Mouse (Mus musculus) hindbrain, embryonic 10.5 days (tissue): ENCODE measurements at regions not wholly inside any gene's neighbourhood (a gene's known extent, or its start where the extent isn't known, plus 50 kb on each side); places are given as distances from the start of the nearest gene placed in this dataset.

ENCODE experiments used
- DNase-seq: peaks from one replicate; pipeline ENCODE4 v3.0.0-alpha.2; 2017; ENCODE audit warnings: low spot score
- H3K27ac ChIP-seq: fragments of 300-500 bp; sonication (generic); 2 replicates; pipeline ENCODE4 v1.5.1; 2016; ENCODE audit warnings: mild to moderate bottlenecking, moderate library complexity
- H3K27me3 ChIP-seq: fragments of 300-500 bp; sonication (generic); 2 replicates; pipeline ENCODE4 v1.6.1; 2016; ENCODE audit warnings: mild to moderate bottlenecking; ENCODE audit not compliant: poor library complexity, insufficient read depth, severe bottlenecking
- H3K36me3 ChIP-seq: fragments of 300-500 bp; sonication (generic); 2 replicates; pipeline ENCODE4 v1.6.1; 2016; ENCODE audit warnings: mild to moderate bottlenecking, moderate library complexity
- H3K4me1 ChIP-seq: fragments of 300-500 bp; sonication (generic); replicated peaks from 2 replicates; pipeline ENCODE4 v1.6.1; 2016; ENCODE audit warnings: mild to moderate bottlenecking
- H3K4me3 ChIP-seq: fragments of 300-500 bp; sonication (generic); 2 replicates; pipeline ENCODE4 v1.5.1; 2016; ENCODE audit warnings: mild to moderate bottlenecking, moderate library complexity
- H3K9me3 ChIP-seq: fragments of 300-500 bp; sonication (generic); 2 replicates; pipeline ENCODE4 v1.6.1; 2016; ENCODE audit warnings: mild to moderate bottlenecking, moderate library complexity
- WGBS: fragments of 180-500 bp; shearing (Covaris S2); methylation state at CpG from one replicate; pipeline ENCODE4 v1.1.7; 2016; 5-methylcytosine and 5-hydroxymethylcytosine counted together

DNA sequence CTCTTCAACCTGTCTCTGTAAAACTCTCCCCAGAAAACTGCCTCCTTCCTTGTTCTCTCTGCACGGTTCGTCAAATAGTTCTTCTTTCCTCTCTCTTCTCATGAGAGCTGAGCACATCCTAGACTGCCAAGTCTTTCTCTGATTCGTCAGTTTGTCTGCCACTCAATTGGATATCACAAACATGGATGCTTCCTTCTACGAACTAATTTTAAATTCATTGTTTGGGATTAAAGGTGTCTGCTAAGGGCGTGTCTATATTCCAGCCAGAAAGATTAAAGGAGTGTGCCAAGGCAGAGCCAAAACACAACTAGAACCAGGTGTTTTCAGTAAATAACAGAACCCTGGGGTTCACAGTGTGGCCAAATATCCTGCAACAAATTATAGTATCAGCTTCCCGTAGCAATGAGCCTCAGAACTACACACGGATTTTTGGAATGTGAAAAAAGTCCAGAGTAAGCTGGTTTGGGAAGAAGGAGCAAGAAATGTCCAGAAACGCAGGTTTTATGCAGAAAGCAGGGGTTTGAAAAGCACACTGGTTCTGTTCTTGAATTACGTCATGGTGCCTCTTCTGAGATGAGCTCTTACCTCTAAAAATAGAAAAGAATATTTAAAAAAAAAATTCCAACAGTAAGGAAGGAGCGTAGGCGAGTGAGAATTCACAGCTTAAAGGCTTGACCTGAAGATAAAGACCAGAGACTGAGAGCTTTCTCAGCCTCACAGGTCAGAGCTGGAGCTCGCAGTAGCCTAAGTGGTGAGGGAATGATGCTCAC is 206.0 kb upstream of the Jmjd1c start:
- Histone ChIP-seq H3K4me3 (no peak overlapping the region), H3K4me1 (no peaks in the 10 kb centered on the region), H3K27me3 (no peaks in the 10 kb centered on the region), H3K9me3 (0 out of 2 replicates have a peak, but pooled peaks cover 3% of the 10 kb centered on the region), H3K27ac (no peak overlapping the region), H3K36me3 (no peaks in the 10 kb centered on the region)
- DNase-seq, result no peak
- 88% methylated on average over 12 of the region's 12 CpGs for whole genome bisulfite sequencing

DNA sequence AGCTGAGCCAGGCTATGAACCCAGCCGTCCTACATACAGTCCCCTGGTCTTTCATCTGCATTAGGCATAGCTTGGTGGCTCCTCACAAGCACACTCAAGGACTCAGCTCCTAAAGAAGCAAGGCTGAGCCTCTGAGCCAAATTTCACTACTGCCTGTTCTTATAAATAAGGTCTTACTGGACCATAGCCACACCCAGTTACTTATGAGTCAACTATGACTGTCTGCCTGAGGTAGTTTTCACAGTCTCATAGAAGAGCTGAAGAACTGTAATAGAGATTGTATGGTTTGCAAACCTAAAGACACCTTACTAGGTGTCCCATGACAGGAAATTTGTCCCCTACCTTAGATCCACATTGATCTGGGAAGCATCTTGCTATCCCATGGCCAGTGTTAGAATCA is 204.1 kb upstream of the Jmjd1c start:
- Histone ChIP-seq H3K27me3 (no peaks in the 10 kb centered on the region), H3K4me1 (peaks cover 2% of the 10 kb centered on the region), H3K4me3 (no peak overlapping the region), H3K9me3 (0 out of 2 replicates have a peak, but pooled peaks cover 3% of the 10 kb centered on the region), H3K36me3 (no peaks in the 10 kb centered on the region), H3K27ac (no peak overlapping the region)
- DNase-seq, result no peak
- WGBS, result 91% methylated on average over 1 of the region's 1 CpGs

DNA sequence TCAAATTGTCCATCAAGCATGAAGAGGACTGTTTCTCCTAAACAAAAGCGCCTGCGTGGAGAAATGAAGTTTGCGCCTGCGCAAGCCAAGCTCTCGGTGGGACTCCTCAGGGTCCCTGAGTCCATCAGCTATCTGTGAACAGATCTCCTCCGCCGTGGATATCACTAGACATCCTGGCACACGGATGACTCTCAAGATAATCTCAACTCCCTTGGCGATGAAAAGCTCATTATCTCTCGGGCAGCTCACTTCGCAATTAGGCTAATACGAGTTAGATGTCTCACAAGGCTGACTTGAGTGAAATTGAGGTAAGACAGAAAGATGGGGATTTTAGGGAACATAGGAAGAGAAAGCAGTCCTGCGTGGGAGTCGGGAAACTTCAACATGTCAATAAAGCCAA is 202.1 kb upstream of the Jmjd1c start:
- Histone ChIP-seq H3K36me3 (no peaks in the 10 kb centered on the region), H3K27me3 (no peaks in the 10 kb centered on the region), H3K4me3 (no peak overlapping the region), H3K9me3 (0 out of 2 replicates have a peak, but pooled peaks cover 3% of the 10 kb centered on the region), H3K27ac (no peak overlapping the region), H3K4me1 (peaks cover 19% of the 10 kb centered on the region)
- 92% methylated on average over 14 of the region's 14 CpGs for WGBS
- DNase-seq, result no peak

DNA sequence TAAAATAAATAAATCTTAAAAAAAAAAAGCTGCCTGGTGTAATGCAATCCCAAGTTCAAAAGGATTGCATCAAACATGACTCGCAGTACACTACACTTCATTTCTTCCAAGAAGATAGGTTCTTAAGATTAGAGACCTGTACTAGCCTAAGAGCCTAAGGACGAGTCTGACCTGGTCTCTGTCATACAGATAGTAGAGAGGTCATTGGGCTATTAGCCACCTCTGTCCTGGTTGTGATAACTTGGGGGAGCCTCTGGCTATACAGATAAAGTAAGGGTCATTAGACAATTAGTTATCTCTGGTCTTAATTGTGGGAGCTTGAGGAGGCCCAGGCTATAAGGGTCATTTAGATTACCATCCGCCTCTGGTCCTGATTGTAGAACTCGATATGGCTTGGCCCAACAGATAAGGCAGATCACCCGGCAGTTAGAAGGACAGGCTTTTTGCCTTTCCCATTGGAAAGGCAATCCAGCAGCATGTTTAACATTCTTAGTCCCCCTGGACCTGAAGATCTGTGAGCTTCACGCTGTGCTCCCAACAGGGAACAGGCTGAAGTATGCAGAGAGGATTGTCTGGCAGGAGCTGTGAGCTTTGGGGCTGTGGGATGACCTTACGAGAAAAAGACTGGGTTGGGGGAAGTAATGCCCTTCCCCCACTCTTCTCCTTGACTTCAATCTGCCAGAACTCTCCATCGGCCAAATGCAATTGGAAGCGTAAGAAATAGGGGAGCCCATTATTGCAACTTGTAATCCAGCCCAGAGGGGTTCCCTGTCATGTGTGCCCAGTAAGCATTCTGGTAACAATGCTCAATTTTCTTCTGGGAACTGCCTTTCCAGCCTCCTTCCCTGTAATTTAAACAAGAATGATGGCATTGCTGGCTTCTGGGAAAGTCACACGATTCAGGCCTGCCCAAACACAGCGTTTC is 199.0 kb upstream of the Jmjd1c start:
- Histone ChIP-seq H3K4me1 (peaks cover 29% of the 10 kb centered on the region), H3K27ac (peak overlapping the region; percentile 46; the same call in 1 of the 2 replicates), H3K36me3 (no peaks in the 10 kb centered on the region), H3K4me3 (no peak overlapping the region), H3K27me3 (no peaks in the 10 kb centered on the region), H3K9me3 (no peaks in the 10 kb centered on the region)
- DNase-seq, result no peak
- WGBS, result 25% methylated on average over 11 of the region's 11 CpGs

DNA sequence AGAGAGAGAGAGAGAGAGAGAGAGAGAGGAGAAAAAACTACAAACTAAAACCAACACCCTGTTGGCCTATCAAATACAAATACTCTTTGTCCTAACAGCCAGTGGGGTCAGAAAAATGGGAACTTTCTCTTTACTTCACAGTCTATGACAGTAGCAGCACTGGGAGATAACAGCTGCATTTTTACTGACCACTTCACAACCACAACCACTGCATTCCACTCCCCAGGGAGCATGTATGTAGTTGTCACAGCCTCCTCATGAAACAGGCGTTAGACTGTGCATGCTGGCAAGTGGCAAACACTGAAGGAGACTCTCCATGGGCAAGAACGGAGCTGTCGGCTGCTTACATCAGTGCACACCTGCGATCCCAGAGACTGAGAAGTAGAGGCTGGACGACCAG is 196.2 kb upstream of the Jmjd1c start:
- no peak overlapping the region for H3K27ac ChIP-seq
- WGBS, result 90% methylated on average over 5 of the region's 5 CpGs
- DNase-seq, result no peak

DNA sequence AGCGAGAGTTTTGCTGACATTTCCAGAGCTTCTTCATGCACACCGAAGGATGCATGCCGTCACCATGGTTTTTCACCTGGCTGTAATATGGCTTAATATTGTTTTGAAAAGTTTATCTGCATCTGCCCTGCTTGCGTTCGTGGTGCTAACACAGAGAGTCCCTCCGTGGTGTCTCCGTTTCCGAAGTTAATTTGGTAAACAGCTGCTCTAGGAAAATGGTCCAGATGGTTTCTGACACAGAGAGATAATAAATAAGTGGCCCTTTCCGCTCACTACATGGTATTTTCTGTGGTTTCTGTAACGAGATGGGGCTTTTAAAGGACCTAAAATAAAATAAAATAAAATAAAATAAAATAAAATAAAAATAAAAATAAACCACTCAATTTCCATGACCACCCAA is 195.1 kb upstream of the Jmjd1c start:
- H3K27ac ChIP-seq, result no peak overlapping the region
- no peak overlapping the region for H3K4me3 ChIP-seq
- no peak for DNase-seq
- H3K27me3 ChIP-seq, result no peaks in the 10 kb centered on the region
- no peaks in the 10 kb centered on the region for H3K36me3 ChIP-seq
- WGBS, result 68% methylated on average over 10 of the region's 10 CpGs
- H3K4me1 ChIP-seq, result peaks cover 31% of the 10 kb centered on the region
- H3K9me3 ChIP-seq, result no peaks in the 10 kb centered on the region

More for the DNA sequence above, 196.2 kb upstream of the Jmjd1c start:
- H3K4me1 ChIP-seq, result peaks cover 31% of the 10 kb centered on the region
- H3K36me3 ChIP-seq, result no peaks in the 10 kb centered on the region
- no peaks in the 10 kb centered on the region for H3K27me3 ChIP-seq
- H3K4me3 ChIP-seq, result no peak overlapping the region
- no peaks in the 10 kb centered on the region for H3K9me3 ChIP-seq

DNA sequence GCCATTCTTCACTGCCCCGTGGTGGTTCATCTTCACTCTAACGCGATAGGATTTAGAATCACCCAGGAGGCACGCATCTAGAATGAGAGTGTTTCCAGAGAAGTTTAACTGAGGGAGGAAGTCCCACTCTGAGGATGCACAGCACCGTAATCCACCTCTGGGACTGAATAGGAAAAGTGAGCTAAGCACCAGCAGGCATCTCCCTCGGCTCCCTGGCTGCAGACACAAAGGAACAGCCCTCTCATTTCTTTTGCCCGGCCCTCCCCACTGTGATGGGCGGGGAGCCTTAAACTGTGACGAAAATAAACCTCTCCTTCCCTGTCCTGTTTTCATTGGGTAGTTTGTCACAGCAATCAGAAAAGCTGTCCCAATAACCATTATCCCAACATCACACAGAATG is 194.1 kb upstream of the Jmjd1c start:
- DNase-seq, result peak; percentile 41
- peak overlapping the region; percentile 43 for H3K4me3 ChIP-seq
- H3K27me3 ChIP-seq, result no peaks in the 10 kb centered on the region
- H3K27ac ChIP-seq, result peak overlapping the region; percentile 76
- H3K9me3 ChIP-seq, result no peaks in the 10 kb centered on the region
- no peaks in the 10 kb centered on the region for H3K36me3 ChIP-seq
- WGBS, result under 1% methylated on average over 9 of the region's 9 CpGs
- H3K4me1 ChIP-seq, result peaks cover 29% of the 10 kb centered on the region

DNA sequence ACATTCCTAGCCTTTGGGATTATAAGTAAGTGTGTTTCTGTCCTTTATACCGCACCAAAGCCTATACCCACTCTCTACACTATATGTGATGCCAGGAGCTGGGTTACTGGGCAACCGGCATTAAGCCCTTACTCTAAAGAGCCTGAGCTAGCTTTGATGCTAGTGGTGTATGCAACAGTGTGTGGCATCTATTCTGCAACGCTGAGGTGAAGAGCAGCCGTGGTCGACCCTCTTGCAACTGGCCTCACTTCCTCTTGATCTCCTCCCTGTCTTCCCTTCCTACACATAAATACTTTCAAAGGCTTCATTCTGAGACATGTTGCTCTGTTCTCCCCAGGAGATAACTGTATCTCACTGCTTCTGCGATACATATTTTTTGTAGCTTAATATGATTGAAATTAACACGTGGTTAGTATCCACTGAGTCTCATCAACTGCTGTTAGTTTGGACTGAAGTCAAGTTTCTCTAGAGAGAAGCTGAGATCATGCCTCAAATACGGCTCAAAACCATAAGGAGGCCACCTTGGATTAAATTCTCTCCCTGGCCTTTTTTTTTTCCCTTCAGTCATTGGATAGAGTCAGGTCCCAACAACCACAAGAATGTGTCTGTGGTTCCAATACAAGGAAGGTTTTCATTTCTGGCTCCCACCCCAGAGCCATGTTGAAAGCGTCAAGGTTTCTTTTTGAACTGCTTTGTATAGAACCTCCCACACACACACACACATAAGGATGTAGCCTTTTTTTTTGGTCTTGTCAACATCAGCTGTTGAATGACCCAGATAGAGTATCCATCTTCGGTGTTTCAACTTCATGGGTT is 191.2 kb upstream of the Jmjd1c start:
- Histone ChIP-seq H3K9me3 (no peaks in the 10 kb centered on the region), H3K4me1 (peaks cover 15% of the 10 kb centered on the region), H3K4me3 (no peak overlapping the region), H3K27me3 (no peaks in the 10 kb centered on the region), H3K36me3 (no peaks in the 10 kb centered on the region), H3K27ac (no peak overlapping the region)
- no peak for DNase-seq
- WGBS, result 84% methylated on average over 10 of the region's 10 CpGs

DNA sequence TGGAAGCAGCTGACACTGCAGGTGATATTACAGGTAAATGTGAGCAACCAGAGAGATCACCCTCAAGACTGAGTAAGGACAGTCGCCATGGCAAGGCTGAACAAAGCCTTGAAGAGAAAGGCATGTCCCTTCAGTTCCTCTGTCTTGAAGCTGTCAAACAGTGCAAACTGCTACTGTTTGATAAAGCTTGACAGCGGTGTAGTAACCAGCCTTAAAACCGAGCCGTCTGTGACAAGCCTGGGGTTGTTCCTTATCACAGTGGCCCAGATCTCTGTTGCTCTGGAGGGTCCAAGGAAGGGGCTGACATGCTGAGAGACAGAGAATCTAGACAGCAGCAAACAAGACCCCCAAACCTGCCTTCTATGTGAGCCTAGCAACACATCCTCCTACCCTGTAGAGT is 188.1 kb upstream of the Jmjd1c start:
- H3K4me3 ChIP-seq, result no peak overlapping the region
- no peak for DNase-seq
- H3K27ac ChIP-seq, result peak overlapping the region; percentile 8; the same call in 1 of the 2 replicates
- no peaks in the 10 kb centered on the region for H3K27me3 ChIP-seq
- H3K9me3 ChIP-seq, result no peaks in the 10 kb centered on the region
- peaks cover 21% of the 10 kb centered on the region for H3K4me1 ChIP-seq
- no peaks in the 10 kb centered on the region for H3K36me3 ChIP-seq
- 69% methylated on average over 4 of the region's 4 CpGs for WGBS

DNA sequence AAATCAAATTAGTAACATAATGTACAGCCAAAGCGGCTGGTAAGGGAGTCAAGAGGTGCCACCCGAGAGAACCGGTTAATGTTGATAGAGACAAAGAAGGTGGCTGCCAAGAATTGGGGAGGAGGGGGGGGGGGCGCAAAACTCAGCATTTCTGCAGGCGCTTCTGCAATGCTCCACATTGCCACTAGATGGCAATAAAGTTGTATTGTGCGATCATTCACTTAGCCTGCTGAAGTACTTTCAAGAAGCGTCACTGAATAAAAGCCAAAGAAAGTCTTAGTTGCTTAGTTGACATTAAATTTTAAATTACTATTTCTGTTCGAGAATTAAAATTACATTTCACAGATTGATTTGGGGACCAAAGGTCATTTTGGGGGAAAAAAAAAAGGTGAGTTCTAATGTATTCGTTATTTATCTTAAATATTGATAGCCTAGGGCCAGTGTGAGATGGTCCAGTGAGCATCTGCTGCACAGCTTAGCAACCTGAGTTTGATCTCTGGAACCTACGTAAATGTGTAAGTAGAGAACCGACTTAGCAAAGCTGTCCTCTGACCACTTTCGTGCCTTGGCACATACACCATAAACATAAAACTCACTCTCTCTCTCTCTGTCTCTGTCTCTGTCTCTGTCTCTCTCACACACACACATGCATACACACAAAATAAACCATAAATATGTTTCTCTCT is 186.6 kb upstream of the Jmjd1c start:
- Histone ChIP-seq H3K27me3 (no peaks in the 10 kb centered on the region), H3K4me3 (no peak overlapping the region), H3K9me3 (no peaks in the 10 kb centered on the region), H3K4me1 (peaks cover 36% of the 10 kb centered on the region), H3K36me3 (no peaks in the 10 kb centered on the region), H3K27ac (no peak overlapping the region)
- peak; percentile 75 for DNase-seq
- WGBS, result 21% methylated on average over 12 of the region's 12 CpGs

DNA sequence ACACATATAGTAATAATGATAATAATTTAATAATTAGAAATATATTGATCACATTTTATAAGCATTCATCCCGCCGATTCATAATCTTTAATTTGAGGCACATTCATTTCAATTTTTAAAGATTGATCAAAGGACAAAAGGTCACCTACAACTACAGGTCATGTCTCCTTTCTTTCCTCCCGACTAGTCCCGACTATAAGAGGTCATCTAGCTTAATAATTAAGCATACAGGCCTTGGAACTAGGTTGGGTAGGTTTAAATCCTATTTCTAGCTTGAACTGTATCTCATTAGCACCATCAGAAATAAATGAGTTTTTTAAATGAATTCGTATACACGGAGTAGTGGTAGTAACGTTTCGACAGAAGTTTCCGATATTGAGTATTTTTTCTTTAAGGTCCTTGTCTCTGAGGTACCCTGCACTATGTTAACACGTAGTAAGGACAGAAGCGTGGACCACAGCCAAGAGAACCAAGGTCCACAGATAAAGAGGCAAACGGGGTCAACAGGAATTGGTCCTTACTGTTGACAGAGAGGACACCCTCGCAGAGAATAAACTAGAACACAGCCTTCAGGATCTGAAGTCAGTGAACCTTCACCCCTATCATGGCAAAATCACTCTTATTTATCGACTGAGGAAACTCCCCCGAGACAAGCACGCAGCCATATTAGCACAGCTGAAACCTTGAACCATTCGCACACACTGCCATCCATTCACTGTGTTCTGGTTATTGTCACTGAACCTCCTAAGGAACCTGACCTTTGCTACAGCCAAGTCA is 185.8 kb upstream of the Jmjd1c start:
- H3K27ac ChIP-seq, result 0 out of 2 replicates have a peak overlapping the region, but pooled peaks have one; percentile 62
- peaks cover 42% of the 10 kb centered on the region for H3K4me1 ChIP-seq
- no peaks in the 10 kb centered on the region for H3K9me3 ChIP-seq
- DNase-seq, result no peak
- 82% methylated on average over 17 of the region's 17 CpGs for WGBS
- no peaks in the 10 kb centered on the region for H3K27me3 ChIP-seq
- no peaks in the 10 kb centered on the region for H3K36me3 ChIP-seq
- H3K4me3 ChIP-seq, result no peak overlapping the region
